Mouse (Mus musculus): ENCODE results near the gene Fam83e.

The Fam83e gene

DNA sequence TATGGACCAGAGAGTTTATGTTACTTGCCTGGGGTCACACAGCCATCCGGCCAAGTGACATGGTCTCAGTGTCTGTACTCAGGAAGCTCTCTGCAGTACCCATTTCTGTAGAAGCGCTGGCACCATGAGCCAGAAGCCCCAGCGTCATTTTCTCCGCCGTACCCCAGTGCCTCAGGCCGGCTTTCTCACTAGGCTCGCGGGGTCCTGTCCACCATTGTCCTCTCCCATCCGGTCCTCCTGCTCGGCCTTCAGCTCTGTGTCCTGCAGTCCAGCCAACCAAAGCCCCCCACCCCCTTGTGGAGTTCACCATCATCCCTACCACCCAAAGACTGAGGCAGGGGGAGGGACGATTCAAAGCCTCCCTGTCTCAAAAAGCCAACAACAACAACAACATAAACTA lies 19.4 kb upstream of the Fam83e start:
- no peak for DNase-seq (ENCODE audit: low spot score in 2 of 2)

DNA sequence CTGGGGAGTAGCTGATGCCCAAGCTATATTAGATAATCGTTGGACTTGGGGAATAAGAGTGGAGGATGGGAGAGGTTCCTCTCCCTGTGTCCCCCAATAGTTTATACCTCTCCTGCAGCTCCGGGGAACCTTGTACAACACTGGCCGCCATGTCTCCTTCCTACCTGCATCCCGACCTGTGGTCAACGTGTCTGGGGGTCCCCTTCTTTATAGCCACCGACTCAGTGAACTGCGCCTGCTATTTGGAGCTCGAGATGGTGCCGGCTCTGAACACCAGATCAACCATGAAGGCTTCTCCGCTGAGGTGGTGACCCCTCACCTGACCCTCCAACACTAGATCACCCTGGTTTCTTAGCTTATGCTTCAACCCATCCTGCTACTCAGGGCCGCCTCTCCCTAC lies 18.7 kb upstream of the Fam83e start:
- DNase-seq (ENCODE audit: low spot score in 2 of 2), result no peak

DNA sequence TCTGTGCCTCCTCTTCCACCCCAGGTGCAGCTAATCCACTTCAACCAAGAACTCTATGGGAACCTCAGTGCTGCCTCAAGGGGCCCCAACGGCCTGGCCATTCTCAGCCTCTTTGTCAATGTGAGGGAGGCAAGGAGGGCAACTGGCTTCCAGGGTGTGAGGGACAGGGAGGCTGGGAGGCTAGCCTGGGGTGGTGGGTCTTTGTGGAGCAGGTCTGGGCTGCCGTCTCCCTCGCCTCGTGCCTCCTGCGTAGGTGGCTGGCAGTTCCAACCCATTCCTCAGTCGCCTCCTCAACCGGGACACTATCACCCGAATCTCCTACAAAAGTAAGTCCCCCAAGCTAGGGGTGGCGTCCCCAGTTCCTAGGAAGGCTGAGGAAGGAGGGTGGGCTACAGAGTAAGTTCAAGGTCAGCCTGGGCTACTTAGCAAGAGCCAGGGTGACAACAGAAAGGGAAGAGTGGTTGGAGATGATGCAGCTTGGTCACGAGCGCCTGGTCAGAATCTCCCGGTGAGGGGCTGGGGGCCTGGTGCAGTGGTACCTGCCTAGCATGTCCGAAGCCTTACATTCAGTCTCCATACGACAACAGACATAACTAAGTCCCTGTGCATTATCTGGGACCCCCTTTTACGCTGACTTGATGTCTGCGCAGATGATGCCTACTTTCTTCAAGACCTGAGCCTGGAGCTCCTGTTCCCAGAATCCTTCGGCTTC lies 18.0 kb upstream of the Fam83e start:
- DNase-seq (ENCODE audit: low spot score in 2 of 2), result no peak

DNA sequence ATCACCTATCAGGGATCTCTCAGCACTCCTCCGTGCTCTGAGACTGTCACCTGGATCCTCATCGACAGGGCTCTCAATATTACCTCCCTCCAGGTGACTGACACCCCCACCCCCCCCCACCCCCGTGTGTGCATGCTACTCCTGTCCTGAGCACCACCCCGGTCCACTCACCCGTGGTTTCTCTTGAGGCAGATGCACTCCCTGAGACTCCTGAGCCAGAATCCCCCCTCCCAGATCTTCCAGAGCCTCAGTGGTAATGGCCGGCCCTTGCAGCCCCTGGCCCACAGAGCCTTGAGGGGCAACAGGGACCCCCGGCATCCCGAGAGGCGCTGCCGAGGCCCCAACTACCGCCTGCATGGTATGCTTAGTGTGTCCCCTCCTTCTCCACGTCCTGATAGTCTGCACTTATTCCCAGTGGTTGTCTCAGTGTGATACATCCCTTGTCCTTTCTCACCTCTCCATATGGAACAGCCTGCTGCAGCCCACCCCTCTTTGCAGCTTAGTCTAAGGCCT lies 17.4 kb upstream of the Fam83e start:
- no peak for DNase-seq (ENCODE audit: low spot score in 2 of 2)

DNA sequence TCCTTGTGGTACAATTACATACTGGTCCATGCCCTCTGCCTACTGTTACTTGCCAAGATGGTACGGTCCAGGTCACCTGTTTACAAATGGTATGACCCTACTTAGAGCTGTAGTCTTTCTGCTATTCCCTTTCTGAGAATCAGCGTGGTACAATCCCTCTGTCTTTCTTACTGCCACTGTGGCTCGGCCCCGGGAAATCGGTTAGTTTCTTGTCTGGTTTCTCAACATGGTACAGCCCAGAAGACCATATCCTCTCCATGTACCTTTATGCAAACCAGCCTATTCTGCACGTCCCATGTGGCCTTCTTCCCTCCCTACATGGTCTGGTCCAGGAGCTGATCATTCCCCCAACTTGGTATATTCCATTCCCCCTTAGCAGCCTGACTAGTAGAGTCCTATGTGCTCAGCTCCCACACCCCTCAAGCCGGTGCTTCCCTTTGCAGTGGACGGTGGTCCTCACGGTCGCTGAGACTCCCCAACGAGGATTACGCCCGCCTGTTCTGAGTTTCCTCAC lies 16.9 kb upstream of the Fam83e start:
- DNase-seq (ENCODE audit: low spot score in 2 of 2), result peak; percentile 61 to 67

DNA sequence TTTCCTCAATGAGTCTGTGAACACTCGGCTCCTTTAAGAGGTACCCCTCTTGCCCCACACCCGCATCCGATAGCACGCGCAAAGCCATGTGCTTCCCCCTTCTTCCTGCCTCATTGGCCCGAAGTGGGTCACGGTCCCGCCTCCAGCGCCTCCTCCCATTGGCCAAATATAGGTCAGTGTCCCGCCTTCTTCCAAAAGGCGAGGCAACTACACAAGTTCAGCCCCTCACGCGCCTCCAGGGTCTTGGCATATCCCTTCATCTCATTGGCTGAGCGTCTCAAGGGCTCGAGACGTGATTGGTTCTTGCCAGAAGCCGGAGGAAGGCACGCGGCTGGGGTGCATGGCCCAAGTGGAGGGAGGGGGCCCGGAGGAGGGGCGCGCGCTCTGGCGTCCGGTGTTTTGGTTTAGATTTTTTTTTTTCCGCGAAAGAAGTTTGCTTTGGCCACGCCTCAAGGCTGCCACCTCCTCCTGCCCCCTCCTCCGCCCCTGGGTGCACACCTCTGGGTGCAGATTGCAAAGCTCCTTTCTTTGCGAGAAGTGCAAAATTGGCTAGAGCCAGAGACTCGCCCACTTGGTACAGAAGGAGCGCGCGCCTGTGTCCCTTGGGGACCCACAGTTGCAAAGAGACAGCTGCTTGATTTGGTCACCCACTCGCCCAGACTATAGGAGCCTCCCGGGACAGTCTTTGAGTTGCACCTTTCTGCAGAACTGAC lies 16.1 kb upstream of the Fam83e start, which contains the start of gene Dbp:
Gene Dbp, plus strand, starts transcription at position 359 of the 713 bp plus-strand sequence.
- DNase-seq (ENCODE audit: low spot score in 2 of 2), result peak; percentile 100

- DNase-seq (ENCODE audit: low spot score in 2 of 2), result no peak
Measured at GRCm38 (mm10) chr7:45705443-45705864, 15.6 kb upstream of the Fam83e start.

DNA sequence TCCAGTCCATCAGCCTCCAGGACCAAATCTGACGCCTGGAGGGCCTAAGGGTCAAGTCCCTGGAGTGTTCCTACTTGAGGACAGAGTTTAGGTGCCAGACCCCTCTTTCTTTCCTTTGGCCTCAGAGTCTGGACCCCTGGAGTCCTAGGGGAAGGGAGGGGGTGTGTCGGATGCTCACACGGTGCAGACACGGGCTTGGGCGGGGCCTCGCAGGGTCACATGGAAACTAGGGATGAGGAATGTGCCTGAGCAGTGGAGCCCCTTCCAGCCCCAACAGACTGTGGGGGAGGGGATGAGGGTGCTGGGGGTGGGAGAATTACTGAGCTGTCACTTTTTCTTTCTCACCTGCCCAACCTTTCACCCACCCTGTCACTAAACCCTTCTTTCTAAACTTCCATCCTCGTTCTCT lies 15.1 kb upstream of the Fam83e start:
- DNase-seq (ENCODE audit: low spot score in 2 of 2), result peak; percentile 58 to 68

DNA sequence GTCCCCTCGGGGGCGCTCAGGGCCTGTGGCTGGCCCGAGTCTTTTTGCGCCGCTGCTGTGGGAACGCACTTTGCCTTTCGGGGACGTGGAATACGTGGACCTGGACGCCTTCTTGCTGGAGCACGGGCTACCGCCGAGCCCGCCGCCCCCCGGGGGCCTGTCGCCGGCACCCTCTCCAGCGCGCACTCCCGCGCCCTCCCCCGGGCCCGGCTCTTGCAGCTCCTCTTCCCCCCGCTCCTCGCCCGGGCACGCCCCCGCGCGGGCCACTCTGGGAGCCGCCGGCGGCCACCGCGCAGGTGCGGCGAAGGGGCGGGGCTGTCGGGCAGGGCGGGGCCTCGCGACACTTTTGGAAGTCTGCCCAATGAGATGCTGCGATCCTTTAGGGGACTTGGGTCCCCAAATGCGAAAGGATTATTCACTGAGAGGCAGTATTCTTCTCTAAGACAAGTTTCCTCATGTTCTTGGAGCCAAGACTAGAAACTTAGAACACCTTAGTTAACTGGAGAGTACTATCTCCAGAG lies 14.2 kb upstream of the Fam83e start:
- DNase-seq (ENCODE audit: low spot score in 2 of 2), result peak; percentile 88

DNA sequence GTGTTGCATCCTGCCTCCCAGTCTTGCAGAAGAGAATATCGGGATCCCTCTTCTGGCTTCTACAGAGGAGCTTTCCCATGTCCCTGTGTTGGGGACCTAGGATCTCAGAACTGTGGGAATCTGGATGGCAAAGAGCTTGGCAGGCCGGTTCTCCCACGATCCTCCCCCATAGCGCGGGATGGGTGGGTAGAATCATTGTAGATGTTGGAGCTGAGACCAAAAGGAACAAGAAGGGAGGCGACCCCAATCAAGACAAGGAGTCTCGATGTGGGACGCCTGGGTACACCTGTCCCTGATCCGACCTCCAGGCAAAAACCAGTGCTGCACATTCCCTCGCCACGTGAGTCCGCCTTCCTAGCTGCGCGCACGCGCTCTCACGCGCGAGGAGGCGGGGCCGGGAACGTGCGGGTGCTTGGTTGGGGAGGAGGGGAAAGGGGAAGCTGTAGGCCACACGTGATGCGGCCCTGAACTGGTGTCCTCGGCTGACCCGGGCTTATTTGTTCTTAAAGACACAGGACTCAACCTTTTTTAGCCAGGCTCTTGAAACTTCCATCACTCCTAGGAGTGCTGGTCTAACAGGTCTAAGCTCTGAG lies 13.5 kb upstream of the Fam83e start:
- DNase-seq (ENCODE audit: low spot score in 2 of 2), result peak; percentile 94

DNA sequence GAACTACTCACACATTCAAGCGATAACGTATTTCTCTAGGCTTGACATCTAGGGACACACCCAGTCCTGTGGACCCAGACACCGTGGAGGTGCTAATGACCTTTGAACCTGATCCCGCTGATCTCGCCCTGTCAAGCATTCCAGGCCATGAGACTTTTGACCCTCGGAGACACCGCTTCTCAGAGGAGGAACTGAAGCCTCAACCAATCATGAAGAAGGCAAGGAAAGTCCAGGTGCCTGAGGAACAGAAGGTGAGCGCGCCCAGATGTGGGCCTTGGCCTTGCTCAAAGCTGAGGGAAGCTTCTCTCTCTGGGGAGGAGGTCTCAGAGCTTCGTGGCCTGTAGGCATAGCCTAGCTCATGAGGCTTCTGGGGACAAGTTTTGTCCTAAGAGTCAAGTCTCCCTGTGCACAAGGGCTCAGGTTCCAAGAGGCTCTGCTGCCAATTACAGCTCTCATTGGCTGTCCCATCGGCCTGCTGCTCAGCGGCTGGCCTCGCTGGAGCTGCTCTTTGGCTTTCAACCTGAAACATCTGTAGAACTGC lies 12.7 kb upstream of the Fam83e start:
- DNase-seq (ENCODE audit: low spot score in 2 of 2), result peak in 1 of 2 experiments; percentile 42

- no peak for DNase-seq (ENCODE audit: low spot score in 2 of 2)
Measured at GRCm38 (mm10) chr7:45709036-45709435, 12.0 kb upstream of the Fam83e start.

GRCm38 (mm10) chr7:45709677-45710355 lies 11.2 kb upstream of the Fam83e start:
- DNase-seq (ENCODE audit: low spot score in 2 of 2), result no peak

- DNase-seq (ENCODE audit: low spot score in 2 of 2), result no peak
Measured at GRCm38 (mm10) chr7:45710477-45711191, 10.4 kb upstream of the Fam83e start.

- DNase-seq (ENCODE audit: low spot score in 2 of 2), result no peak
Measured at GRCm38 (mm10) chr7:45711316-45712021, 9.5 kb upstream of the Fam83e start.

DNA sequence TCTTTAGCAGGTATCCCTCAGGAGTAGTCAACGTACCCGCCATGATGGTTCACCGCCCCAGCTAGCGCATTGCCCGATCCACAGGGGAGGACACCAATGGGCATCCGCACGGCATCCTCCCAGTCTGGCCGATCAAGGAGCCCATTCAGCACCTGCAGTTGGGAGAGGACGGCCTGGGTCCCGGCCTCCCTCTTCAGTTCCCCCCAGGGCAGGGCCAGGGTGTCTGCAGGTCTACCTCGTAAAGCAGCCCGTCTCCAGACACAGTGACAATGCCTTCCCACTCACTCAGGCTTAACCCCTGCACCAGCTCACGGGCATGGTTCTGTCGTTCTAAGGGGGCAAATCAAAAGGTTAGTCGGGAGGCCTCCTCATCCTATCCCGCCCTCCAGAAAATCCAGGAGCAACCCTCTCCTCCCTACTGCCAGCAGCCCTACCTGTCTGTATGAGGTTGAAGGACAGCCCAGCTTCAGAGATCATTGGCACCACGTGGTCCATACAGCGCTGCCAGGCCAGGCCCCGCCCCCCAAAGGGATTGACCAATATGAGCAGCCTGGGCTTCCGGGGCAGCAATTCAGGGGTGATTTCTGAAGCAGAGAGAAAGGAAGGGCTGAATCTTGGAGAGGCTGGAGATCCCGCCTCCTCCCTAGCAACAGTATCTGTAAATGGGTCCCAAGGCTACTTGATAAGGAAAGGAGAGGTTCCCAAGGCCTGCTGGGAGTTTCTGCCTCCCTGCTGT lies 8.8 kb upstream of the Fam83e start:
- DNase-seq (ENCODE audit: low spot score in 2 of 2), result no peak

- DNase-seq (ENCODE audit: low spot score in 2 of 2), result no peak
Measured at GRCm38 (mm10) chr7:45713396-45713795, 7.6 kb upstream of the Fam83e start.

DNA sequence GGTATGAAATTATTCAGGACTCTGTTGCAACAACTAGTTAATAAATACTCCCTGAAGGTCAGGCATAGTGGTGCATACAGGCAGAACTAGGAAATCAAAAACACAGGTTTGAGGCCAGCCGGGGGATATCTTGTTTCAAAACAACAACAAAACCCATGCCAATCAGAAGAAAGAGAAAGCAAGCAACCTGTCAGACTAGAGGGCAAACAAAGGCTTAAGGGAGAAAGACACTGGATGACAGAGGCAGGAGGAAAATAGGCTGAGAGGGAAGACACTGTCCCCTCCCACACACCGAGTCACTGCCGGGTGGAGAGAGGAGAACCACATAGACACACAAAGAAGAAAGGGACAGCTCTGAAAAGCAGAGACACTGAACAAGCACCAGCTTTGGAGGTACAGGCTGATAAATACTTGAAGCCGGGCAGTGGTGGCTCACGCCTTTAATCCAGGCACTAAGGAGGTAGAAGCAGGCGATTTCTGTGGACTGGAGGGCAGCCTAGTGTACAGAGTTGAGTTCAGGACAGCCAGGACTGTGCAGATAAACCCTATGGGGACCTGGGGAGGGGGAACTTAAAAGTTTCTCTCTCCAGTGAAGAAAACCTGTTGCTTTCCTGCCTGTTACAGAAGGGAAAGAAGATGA lies 7.0 kb upstream of the Fam83e start:
- no peak for DNase-seq (ENCODE audit: low spot score in 2 of 2)

- no peak for DNase-seq (ENCODE audit: low spot score in 2 of 2)
Measured at GRCm38 (mm10) chr7:45714630-45715089, 6.4 kb upstream of the Fam83e start.
